Mouse (Mus musculus) limb, embryonic 12.5 days (tissue): ENCODE results near the gene Akap2. TPM values are rescaled to one million over a fixed set of nuclear protein-coding genes. Genes with fewer than 3 reads are reported as not detected.

ENCODE experiments used
- ATAC-seq: fragments of 200-750 bp; cut with Nextera tagmentation; 2 replicates; pipeline ENCODE4 v1.8.0; 2017; ENCODE audit warnings: low read depth, moderate TSS enrichment; ENCODE audit not compliant: insufficient number of reproducible peaks, insufficient read depth, low FRiP score, low TSS enrichment
- H3K27ac ChIP-seq: fragments of 300-500 bp; sonication (generic); 2 replicates; pipeline ENCODE4 v1.5.1; 2016; ENCODE audit warnings: mild to moderate bottlenecking, moderate library complexity
- H3K27me3 ChIP-seq: fragments of 300-500 bp; sonication (generic); 2 replicates; pipeline ENCODE4 v1.6.1; 2016; ENCODE audit warnings: mild to moderate bottlenecking, moderate library complexity
- H3K36me3 ChIP-seq: fragments of 300-500 bp; sonication (generic); 2 replicates; pipeline ENCODE4 v1.6.1; 2016; ENCODE audit warnings: mild to moderate bottlenecking, moderate library complexity
- H3K4me1 ChIP-seq: fragments of 300-500 bp; sonication (generic); replicated peaks from 2 replicates; pipeline ENCODE4 v1.6.1; 2016
- H3K4me2 ChIP-seq: fragments of 300-500 bp; sonication (generic); 2 replicates; pipeline ENCODE4 v1.6.1; 2016; ENCODE audit warnings: mild to moderate bottlenecking, moderate library complexity
- H3K4me3 ChIP-seq: fragments of 300-500 bp; sonication (generic); replicated peaks from 2 replicates; pipeline ENCODE4 v1.5.1; 2016; ENCODE audit warnings: mild to moderate bottlenecking
- H3K9ac ChIP-seq: fragments of 300-500 bp; sonication (generic); replicated peaks from 2 replicates; pipeline ENCODE4 v1.6.1; 2016; ENCODE audit warnings: mild to moderate bottlenecking, moderate library complexity
- H3K9me3 ChIP-seq: fragments of 300-500 bp; sonication (generic); 2 replicates; pipeline ENCODE4 v1.6.1; 2016; ENCODE audit warnings: mild to moderate bottlenecking, moderate library complexity
- WGBS: fragments of 180-500 bp; shearing (Covaris S2); methylation state at CpG from one replicate; pipeline ENCODE4 v1.1.7; 2016; 5-methylcytosine and 5-hydroxymethylcytosine counted together
- polyA plus RNA-seq: library from polyadenylated mRNA; unstranded; fragments of >200 nt; fragmentation: Nextera tagmentation; extraction: Ambion mirVana; gene quantifications from 2 replicates; pipeline ENCODE4 v1.2.1, GENCODE M21; 2016

Gene Akap2
- polyA plus RNA-seq, 1 experiment from 2014 or later: 32.0 TPM

GRCm38 (mm10) chr4:57914193-57915190, 197.0 kb downstream of the Akap2 start:
- Histone ChIP-seq H3K4me2 (no peak overlapping the region), H3K27me3 (peaks cover 9% of the 10 kb centered on the region; the same call in 1 of the 2 replicates), H3K9ac (no peak overlapping the region), H3K4me3 (no peak overlapping the region), H3K4me1 (peaks cover 21% of the 10 kb centered on the region), H3K27ac (no peak overlapping the region), H3K9me3 (no peaks in the 10 kb centered on the region), H3K36me3 (no peaks in the 10 kb centered on the region)
- no peak for ATAC-seq
- WGBS: 73% methylated on average over 9 of the region's 10 CpGs

- Histone ChIP-seq H3K9me3 (no peaks in the 10 kb centered on the region), H3K4me1 (peaks cover 30% of the 10 kb centered on the region), H3K27ac (no peak overlapping the region), H3K9ac (no peak overlapping the region), H3K4me2 (peak overlapping the region; percentile 50), H3K4me3 (peak overlapping the region; percentile 2; the same call in 1 of the 2 replicates), H3K36me3 (no peaks in the 10 kb centered on the region), H3K27me3 (peaks cover 9% of the 10 kb centered on the region; the same call in 1 of the 2 replicates)
- no peak for ATAC-seq
- WGBS: 38% methylated on average over 17 of the region's 17 CpGs
Observed at GRCm38 (mm10) chr4:57915216-57915965, 197.9 kb downstream of the Akap2 start.

GRCm38 (mm10) chr4:57916201-57916661, 198.8 kb downstream of the Akap2 start, which contains the start of gene D630039A03Rik:
Gene D630039A03Rik (minus strand): TSS chr4:57916297.
- H3K36me3 ChIP-seq: no peaks in the 10 kb centered on the region
- H3K4me1 ChIP-seq: peaks cover 32% of the 10 kb centered on the region
- ATAC-seq: no peak
- peak within 1 kb of the TSS; percentile 50 for H3K4me2 ChIP-seq
- H3K27ac ChIP-seq: no peak within 1 kb of the TSS
- 5% methylated on average over 9 of the region's 9 CpGs for WGBS
- peaks cover 9% of the 10 kb centered on the region; the same call in 1 of the 2 replicates for H3K27me3 ChIP-seq
- H3K9ac ChIP-seq: no peak within 1 kb of the TSS
- peak within 1 kb of the TSS; percentile 2 for H3K4me3 ChIP-seq
- no peaks in the 10 kb centered on the region for H3K9me3 ChIP-seq

- H3K9ac ChIP-seq: no peak overlapping the region
- no peak for ATAC-seq
Observed at GRCm38 (mm10) chr4:57916711-57917110, 199.3 kb downstream of the Akap2 start.

GRCm38 (mm10) chr4:57919494-57920423, 202.3 kb downstream of the Akap2 start:
- H3K27me3 ChIP-seq: peaks cover 9% of the 10 kb centered on the region; the same call in 1 of the 2 replicates
- H3K9ac ChIP-seq: no peak overlapping the region
- H3K4me2 ChIP-seq: peak overlapping the region; percentile 31; the same call in 1 of the 2 replicates
- H3K4me3 ChIP-seq: no peak overlapping the region
- WGBS: 17% methylated on average over 8 of the region's 8 CpGs
- H3K9me3 ChIP-seq: no peaks in the 10 kb centered on the region
- ATAC-seq: no peak
- H3K27ac ChIP-seq: no peak overlapping the region
- H3K4me1 ChIP-seq: peaks cover 32% of the 10 kb centered on the region
- H3K36me3 ChIP-seq: no peaks in the 10 kb centered on the region

More at GRCm38 (mm10) chr4:57916711-57917110, 199.3 kb downstream of the Akap2 start:
- Histone ChIP-seq H3K36me3 (no peaks in the 10 kb centered on the region), H3K4me2 (peak overlapping the region; percentile 50), H3K4me1 (peaks cover 32% of the 10 kb centered on the region), H3K27me3 (peaks cover 9% of the 10 kb centered on the region; the same call in 1 of the 2 replicates), H3K9me3 (no peaks in the 10 kb centered on the region), H3K4me3 (no peak overlapping the region), H3K27ac (no peak overlapping the region)
- 51% methylated on average over 4 of the region's 4 CpGs for WGBS

GRCm38 (mm10) chr4:57920522-57920921, 203.1 kb downstream of the Akap2 start:
- no peak overlapping the region for H3K4me3 ChIP-seq
- H3K9me3 ChIP-seq: no peaks in the 10 kb centered on the region
- 95% methylated on average over 1 of the region's 1 CpGs for WGBS
- no peak for ATAC-seq
- H3K36me3 ChIP-seq: no peaks in the 10 kb centered on the region
- peaks cover 2% of the 10 kb centered on the region; the same call in 1 of the 2 replicates for H3K27me3 ChIP-seq
- H3K4me2 ChIP-seq: no peak overlapping the region
- H3K27ac ChIP-seq: no peak overlapping the region
- peaks cover 28% of the 10 kb centered on the region for H3K4me1 ChIP-seq
- H3K9ac ChIP-seq: no peak overlapping the region

- peaks cover 14% of the 10 kb centered on the region for H3K4me1 ChIP-seq
- no peak for ATAC-seq
- H3K36me3 ChIP-seq: no peaks in the 10 kb centered on the region
- H3K4me2 ChIP-seq: no peak overlapping the region
- H3K27me3 ChIP-seq: no peaks in the 10 kb centered on the region; the same call in 1 of the 2 replicates
- H3K4me3 ChIP-seq: no peak overlapping the region
- no peaks in the 10 kb centered on the region for H3K9me3 ChIP-seq
- H3K9ac ChIP-seq: no peak overlapping the region
- WGBS: 53% methylated on average over 5 of the region's 5 CpGs
- H3K27ac ChIP-seq: no peak overlapping the region
Observed at GRCm38 (mm10) chr4:57922171-57922570, 204.7 kb downstream of the Akap2 start.

- 77% methylated on average over 6 of the region's 6 CpGs for WGBS
- H3K4me3 ChIP-seq: no peak overlapping the region
- H3K36me3 ChIP-seq: no peaks in the 10 kb centered on the region
- no peak for ATAC-seq
- no peak overlapping the region for H3K4me2 ChIP-seq
- no peak overlapping the region for H3K9ac ChIP-seq
- no peaks in the 10 kb centered on the region for H3K9me3 ChIP-seq
- H3K27me3 ChIP-seq: no peaks in the 10 kb centered on the region
- peaks cover 10% of the 10 kb centered on the region for H3K4me1 ChIP-seq
- H3K27ac ChIP-seq: no peak overlapping the region
Observed at GRCm38 (mm10) chr4:57924556-57925071, 207.2 kb downstream of the Akap2 start.

GRCm38 (mm10) chr4:57927464-57928205, 210.2 kb downstream of the Akap2 start:
- no peaks in the 10 kb centered on the region for H3K36me3 ChIP-seq
- H3K27me3 ChIP-seq: no peaks in the 10 kb centered on the region
- peaks cover 7% of the 10 kb centered on the region; the same call in 1 of the 2 replicates for H3K9me3 ChIP-seq
- ATAC-seq: no peak
- H3K4me2 ChIP-seq: no peak overlapping the region
- WGBS: 20% methylated on average over 3 of the region's 3 CpGs
- H3K4me3 ChIP-seq: no peak overlapping the region
- no peaks in the 10 kb centered on the region for H3K4me1 ChIP-seq
- H3K9ac ChIP-seq: no peak overlapping the region
- no peak overlapping the region for H3K27ac ChIP-seq
